Mouse (Mus musculus) kidney, embryonic 14.5 days (tissue): ENCODE measurements at regions not wholly inside any gene's neighbourhood (a gene's known extent, or its start where the extent isn't known, plus 50 kb on each side); places are given as distances from the start of the nearest gene placed in this dataset.

Source experiments
- ATAC-seq: fragments of 200-750 bp; cut with Nextera tagmentation; 2 replicates; pipeline ENCODE4 v1.8.0; 2017; ENCODE audit warnings: moderate number of reproducible peaks, mild to moderate bottlenecking, moderate TSS enrichment, moderate library complexity; ENCODE audit not compliant: low FRiP score, low TSS enrichment
- H3K27ac ChIP-seq: fragments of 300-500 bp; sonication (generic); 2 replicates; pipeline ENCODE4 v1.5.1; 2014; ENCODE audit warnings: low read depth, mild to moderate bottlenecking, low read length, moderate library complexity, mixed read lengths
- H3K27me3 ChIP-seq: fragments of 300-500 bp; sonication (generic); 2 replicates; pipeline ENCODE4 v1.6.1; 2014; ENCODE audit warnings: mild to moderate bottlenecking, low read length; ENCODE audit not compliant: control insufficient read depth, insufficient read depth
- H3K36me3 ChIP-seq: fragments of 300-500 bp; sonication (generic); 2 replicates; pipeline ENCODE4 v1.6.1; 2014; ENCODE audit warnings: low read length, mixed read lengths; ENCODE audit not compliant: control insufficient read depth, insufficient read depth
- H3K4me1 ChIP-seq: fragments of 300-500 bp; sonication (generic); 2 replicates; pipeline ENCODE4 v1.6.1; 2014; ENCODE audit warnings: low read length, mixed read lengths; ENCODE audit not compliant: control insufficient read depth, insufficient read depth
- H3K4me2 ChIP-seq: fragments of 300-500 bp; sonication (generic); replicated peaks from 2 replicates; pipeline ENCODE4 v1.6.1; 2014; ENCODE audit warnings: low read depth, mild to moderate bottlenecking, low read length
- H3K4me3 ChIP-seq: fragments of 300-500 bp; sonication (generic); 2 replicates; pipeline ENCODE4 v1.5.1; 2014; ENCODE audit warnings: mild to moderate bottlenecking, low read length
- H3K9ac ChIP-seq: fragments of 300-500 bp; sonication (generic); 2 replicates; pipeline ENCODE4 v1.6.1; 2014; ENCODE audit warnings: low read depth, mild to moderate bottlenecking, low read length, moderate library complexity
- H3K9me3 ChIP-seq: fragments of 300-500 bp; sonication (generic); 2 replicates; pipeline ENCODE4 v1.6.1; 2016; ENCODE audit warnings: low read length; ENCODE audit not compliant: control insufficient read depth
- WGBS: fragments of 180-500 bp; shearing (Covaris S2); extraction: QIAGEN DNeasy Blood & Tissue Kit; methylation state at CpG from one replicate; pipeline ENCODE4 v1.1.7; 2014; 5-methylcytosine and 5-hydroxymethylcytosine counted together

DNA sequence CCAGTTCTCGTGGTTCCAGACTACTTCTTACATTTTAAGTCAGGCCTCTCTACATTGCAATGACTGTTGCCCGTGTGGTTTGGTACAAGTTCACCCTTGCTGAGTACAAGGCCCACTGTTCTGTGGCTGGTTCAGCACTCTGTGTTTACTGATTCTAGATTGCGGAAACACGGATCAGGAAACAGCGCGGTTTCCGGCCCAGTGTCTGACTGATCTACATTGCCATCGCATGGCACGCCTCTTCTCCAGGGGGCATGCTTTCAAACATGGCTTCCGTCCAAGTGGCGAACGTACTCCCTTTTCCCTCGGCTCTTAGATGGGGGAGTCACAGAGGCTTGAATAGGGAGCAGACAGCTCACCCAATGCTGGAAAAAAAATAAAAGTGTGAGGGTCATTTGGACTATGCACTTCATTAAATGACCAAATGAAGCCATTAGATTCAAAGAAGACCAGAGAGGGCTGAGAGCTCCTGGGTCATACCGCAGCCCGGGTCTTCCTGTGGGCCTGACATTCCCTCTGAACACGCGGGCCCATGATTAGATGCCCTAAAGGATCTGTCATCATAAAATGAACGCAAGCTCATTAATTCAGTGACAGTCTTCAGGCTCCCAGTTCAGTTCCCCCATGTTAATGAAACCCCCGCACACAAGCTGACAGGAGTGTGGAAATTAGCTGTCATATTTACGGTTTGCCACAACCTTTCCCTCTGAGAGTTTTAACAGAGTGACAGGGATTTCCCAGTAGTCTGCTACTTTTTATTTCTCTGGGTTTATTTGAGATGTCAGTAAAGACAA, 250.9 kb downstream of the Gm19410 start:
- H3K4me1 ChIP-seq = peaks cover 8% of the 10 kb centered on the region; the same call in 1 of the 2 replicates
- H3K9ac ChIP-seq = no peak overlapping the region
- ATAC-seq = no peak
- H3K36me3 ChIP-seq = no peaks in the 10 kb centered on the region
- no peaks in the 10 kb centered on the region for H3K9me3 ChIP-seq
- no peak overlapping the region for H3K27ac ChIP-seq
- no peaks in the 10 kb centered on the region for H3K27me3 ChIP-seq
- no peak overlapping the region for H3K4me2 ChIP-seq
- 63% methylated on average over 20 of the region's 20 CpGs for WGBS
- no peak overlapping the region for H3K4me3 ChIP-seq

DNA sequence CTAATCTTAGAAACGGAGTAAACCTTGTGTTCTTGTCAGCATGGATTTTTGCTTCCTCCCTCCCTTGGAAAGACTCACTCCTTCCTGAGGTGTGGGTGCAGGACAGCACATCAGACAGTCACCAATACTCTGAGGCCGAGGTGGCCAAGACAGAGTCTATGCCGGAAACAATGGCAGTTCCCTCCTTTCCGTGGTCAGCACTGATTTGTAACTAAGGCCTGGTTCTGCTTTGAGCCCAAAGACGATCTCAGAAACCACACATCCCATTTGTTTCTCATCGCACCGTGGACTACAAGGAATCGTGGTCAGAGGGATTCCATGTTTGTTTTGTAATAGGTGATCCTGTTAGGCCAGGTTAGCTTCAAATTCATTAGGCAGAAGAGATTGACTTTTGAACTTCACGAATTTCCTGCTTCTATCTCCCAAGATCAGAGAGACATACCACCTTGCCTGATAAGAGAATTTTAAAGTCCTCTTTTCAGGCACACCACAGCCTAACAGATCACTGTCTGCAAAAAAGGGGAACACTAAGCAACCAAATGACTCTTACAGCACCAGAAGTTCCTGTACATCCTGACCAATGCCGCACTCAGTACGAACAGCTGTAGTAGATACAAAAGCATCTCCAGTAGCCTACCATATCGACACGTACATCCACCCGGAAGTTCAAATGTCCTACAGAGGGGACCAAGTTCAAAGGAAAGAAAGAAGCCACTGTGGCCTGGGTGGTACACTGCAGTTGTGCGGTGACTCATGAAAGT, 253.6 kb downstream of the Gm19410 start:
- Histone ChIP-seq H3K36me3 (no peaks in the 10 kb centered on the region), H3K4me3 (no peak overlapping the region), H3K4me2 (no peak overlapping the region), H3K4me1 (peaks cover 8% of the 10 kb centered on the region; the same call in 1 of the 2 replicates), H3K27ac (no peak overlapping the region), H3K9ac (no peak overlapping the region), H3K9me3 (no peaks in the 10 kb centered on the region), H3K27me3 (no peaks in the 10 kb centered on the region)
- no peak for ATAC-seq
- WGBS = 82% methylated on average over 15 of the region's 15 CpGs

DNA sequence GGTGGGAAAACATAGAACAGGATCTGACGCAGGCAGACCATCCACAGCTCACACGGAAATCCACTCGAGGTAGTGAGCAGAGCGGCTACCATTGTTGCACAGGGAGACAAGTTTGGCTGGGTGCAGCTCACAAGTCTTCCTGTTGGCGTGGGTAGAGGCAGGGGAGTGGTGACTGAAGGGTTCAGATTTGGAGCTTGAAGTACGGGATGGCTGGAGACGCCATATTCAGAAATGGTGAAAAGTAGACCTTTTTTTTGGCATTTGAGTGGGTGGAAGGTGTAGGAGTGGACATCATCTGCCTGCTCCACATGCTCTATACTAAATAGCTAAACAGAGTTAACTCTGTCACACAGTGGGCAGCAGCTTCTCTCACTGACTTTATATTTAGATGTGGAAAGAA, 254.3 kb downstream of the Gm19410 start:
- no peak for ATAC-seq
- Histone ChIP-seq H3K4me2 (no peak overlapping the region), H3K27ac (no peak overlapping the region), H3K27me3 (no peaks in the 10 kb centered on the region), H3K4me3 (no peak overlapping the region), H3K4me1 (peaks cover 8% of the 10 kb centered on the region; the same call in 1 of the 2 replicates), H3K9me3 (no peaks in the 10 kb centered on the region), H3K9ac (no peak overlapping the region), H3K36me3 (no peaks in the 10 kb centered on the region)
- 90% methylated on average over 7 of the region's 7 CpGs for WGBS

DNA sequence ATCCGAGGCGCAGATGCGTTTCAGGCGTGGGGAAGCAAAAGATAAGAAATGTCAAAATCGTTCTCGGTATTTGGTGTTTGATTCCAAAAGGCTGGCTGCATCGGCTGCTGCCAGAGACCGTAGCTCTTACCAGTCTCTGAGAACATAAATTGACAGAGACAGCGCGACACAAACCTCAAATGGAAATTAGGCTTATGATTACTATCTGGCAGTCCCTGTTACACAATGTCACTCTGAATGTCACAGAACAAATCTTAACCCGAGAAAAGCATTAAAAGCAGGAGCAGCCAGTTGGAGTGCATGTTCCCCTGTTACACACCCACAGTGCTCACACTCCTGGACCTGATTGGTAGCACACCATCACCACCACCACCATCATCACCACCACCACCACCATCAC, 262.0 kb downstream of the Gm19410 start:
- Histone ChIP-seq H3K4me3 (no peak overlapping the region), H3K4me2 (no peak overlapping the region), H3K9ac (no peak overlapping the region), H3K4me1 (peaks cover 4% of the 10 kb centered on the region; the same call in 1 of the 2 replicates), H3K27me3 (no peaks in the 10 kb centered on the region), H3K27ac (no peak overlapping the region), H3K36me3 (no peaks in the 10 kb centered on the region), H3K9me3 (no peaks in the 10 kb centered on the region)
- WGBS = 87% methylated on average over 11 of the region's 11 CpGs
- no peak for ATAC-seq

DNA sequence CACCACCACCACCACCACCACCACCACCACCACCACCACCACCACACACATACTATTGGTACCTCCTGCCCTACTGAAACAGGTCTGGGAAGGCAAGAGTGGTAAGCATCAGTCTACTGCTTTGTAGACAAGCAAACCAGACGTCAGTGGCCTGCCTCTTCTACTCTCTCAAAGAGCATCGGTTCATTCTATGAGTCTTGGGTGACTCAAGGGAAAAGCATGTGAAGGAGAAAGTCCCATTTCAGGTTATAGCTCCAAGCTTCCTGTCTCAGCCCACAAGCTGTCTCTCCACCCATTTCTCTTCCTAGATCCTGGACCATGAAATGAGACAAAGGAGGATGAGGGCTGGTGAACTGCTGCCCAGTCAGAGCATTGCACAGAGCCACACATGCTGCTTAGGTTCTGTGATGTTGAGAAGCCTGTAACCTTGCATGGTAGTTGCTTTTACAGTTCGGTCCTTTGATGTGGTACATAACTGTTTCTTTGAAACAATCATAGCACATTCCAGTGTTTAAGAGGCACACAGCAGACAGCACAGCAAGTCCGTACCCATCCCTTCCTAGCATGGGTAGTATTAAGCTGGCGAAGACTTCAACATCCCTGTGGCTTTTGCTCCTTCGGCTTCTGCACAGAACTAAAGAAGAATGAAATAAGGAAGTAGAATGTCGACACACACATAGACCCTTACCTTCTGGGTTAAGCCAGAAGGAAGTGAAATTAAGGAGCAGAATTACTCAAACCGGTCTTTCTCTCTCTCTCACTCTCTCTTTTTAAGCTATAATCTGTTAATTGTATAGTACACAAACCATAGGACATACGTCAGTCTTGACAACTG, 262.7 kb downstream of the Gm19410 start:
- Histone ChIP-seq H3K27me3 (no peaks in the 10 kb centered on the region), H3K36me3 (no peaks in the 10 kb centered on the region), H3K4me1 (peaks cover 4% of the 10 kb centered on the region; the same call in 1 of the 2 replicates), H3K27ac (no peak overlapping the region), H3K4me3 (no peak overlapping the region), H3K9ac (no peak overlapping the region), H3K4me2 (no peak overlapping the region), H3K9me3 (no peaks in the 10 kb centered on the region)
- no peak for ATAC-seq
- WGBS = 88% methylated on average over 9 of the region's 9 CpGs

DNA sequence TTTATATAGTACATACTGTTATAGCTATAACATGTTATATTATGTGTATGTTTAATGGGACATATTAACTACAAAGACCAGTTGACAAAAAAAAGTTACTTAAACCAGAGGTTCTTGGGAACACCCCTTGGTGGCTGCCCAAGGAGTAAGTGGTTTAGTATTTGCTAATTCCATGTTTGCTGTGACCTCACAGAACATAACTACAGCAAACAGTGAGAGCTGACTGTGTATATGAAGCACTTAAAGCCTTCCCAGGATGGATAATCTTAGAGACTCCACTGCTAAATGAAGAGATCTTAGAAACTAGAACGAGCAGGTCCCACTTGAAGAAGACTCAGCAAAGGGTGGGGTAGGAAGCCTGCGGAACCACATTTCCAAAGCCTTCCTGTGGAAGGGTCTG, 263.9 kb downstream of the Gm19410 start:
- no peak overlapping the region for H3K4me2 ChIP-seq
- no peak overlapping the region for H3K4me3 ChIP-seq
- H3K27ac ChIP-seq = no peak overlapping the region
- no peaks in the 10 kb centered on the region for H3K9me3 ChIP-seq
- H3K36me3 ChIP-seq = no peaks in the 10 kb centered on the region
- no peak for ATAC-seq
- WGBS = 86% methylated on average over 2 of the region's 2 CpGs
- no peaks in the 10 kb centered on the region for H3K27me3 ChIP-seq
- H3K4me1 ChIP-seq = peaks cover 4% of the 10 kb centered on the region; the same call in 1 of the 2 replicates
- no peak overlapping the region for H3K9ac ChIP-seq

DNA sequence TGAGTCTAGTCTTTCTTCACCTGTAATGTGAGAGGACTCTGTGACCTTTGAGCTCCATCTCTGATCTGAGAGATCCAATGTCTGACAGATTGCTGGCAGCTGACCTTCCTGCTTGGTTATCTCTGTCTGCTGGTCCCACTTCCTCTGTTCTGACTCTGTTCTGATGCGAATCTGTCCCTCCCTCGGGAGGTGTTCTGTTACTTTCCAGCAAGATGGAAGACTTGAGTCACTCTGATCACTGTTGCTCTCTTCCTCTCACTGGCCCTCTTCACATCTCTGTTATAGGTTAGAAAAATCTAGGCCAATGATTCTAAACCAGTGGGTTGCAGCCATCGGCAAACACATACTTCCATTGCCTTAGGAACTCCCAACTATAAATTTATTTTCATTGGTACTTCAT, 264.6 kb downstream of the Gm19410 start:
- no peaks in the 10 kb centered on the region for H3K36me3 ChIP-seq
- no peak overlapping the region for H3K27ac ChIP-seq
- H3K4me2 ChIP-seq = no peak overlapping the region
- no peak overlapping the region for H3K4me3 ChIP-seq
- no peaks in the 10 kb centered on the region for H3K9me3 ChIP-seq
- 41% methylated on average over 3 of the region's 3 CpGs for WGBS
- 0 out of 2 replicates have a peak, but pooled peaks have one; percentile 28 for ATAC-seq
- peaks cover 4% of the 10 kb centered on the region; the same call in 1 of the 2 replicates for H3K4me1 ChIP-seq
- no peak overlapping the region for H3K9ac ChIP-seq
- no peaks in the 10 kb centered on the region for H3K27me3 ChIP-seq

DNA sequence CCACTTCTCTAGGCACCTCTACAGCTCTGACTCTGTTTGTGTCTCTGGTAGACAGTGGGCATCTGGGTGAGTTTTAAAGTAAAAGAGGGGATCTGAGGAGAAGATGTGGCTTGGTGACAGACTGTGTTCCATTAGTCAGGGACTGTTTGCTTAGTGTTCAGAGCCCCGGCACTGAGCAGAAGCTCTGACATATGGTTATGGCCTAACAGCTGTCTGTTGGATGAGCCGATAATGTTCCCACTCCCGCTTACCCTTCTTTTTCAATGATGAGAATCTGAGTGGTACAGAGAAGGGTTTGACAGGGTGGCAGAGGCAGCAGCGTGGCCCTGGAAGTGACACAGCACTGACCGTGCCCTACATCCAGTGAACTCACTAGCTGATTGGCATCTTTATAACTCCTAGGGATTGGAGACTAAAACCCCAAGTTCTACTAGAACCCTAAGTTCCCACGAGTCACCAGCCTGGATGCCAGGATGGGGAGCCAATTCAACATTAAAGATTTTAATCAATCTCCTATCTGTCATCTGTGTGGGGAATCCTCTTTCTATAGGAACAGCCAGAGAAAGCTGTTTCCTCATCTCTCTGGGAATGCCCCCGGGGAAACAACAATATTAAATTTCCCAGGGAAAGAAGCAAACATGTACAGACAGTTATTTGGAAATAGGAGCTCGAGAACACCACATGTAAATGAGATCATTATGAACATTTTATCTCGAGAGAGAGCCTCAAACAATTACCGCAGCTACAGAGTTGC, 266.6 kb downstream of the Gm19410 start:
- Histone ChIP-seq H3K9me3 (no peaks in the 10 kb centered on the region), H3K4me2 (no peak overlapping the region), H3K4me1 (0 out of 2 replicates have a peak, but pooled peaks cover 4% of the 10 kb centered on the region), H3K9ac (no peak overlapping the region), H3K36me3 (no peaks in the 10 kb centered on the region), H3K27me3 (no peaks in the 10 kb centered on the region), H3K27ac (no peak overlapping the region), H3K4me3 (no peak overlapping the region)
- ATAC-seq = no peak
- 72% methylated on average over 10 of the region's 10 CpGs for WGBS
